Mouse (Mus musculus) heart, embryonic 16.5 days (tissue): ENCODE measurements around the gene Abcb9. TPM values are rescaled to one million over a fixed set of nuclear protein-coding genes. Genes with fewer than 3 reads are reported as not detected.

Source experiments
- ATAC-seq: fragments of 200-750 bp; cut with Nextera tagmentation; replicated peaks from 2 replicates; pipeline ENCODE4 v1.8.0; 2017; ENCODE audit warnings: moderate number of reproducible peaks; ENCODE audit not compliant: insufficient read depth, low FRiP score; ENCODE audit errors: extremely low read depth
- H3K27ac ChIP-seq: fragments of 300-500 bp; sonication (generic); 2 replicates; pipeline ENCODE4 v1.5.1; 2014; ENCODE audit warnings: mild to moderate bottlenecking, low read length, control low read depth, moderate library complexity
- H3K27me3 ChIP-seq: fragments of 300-500 bp; sonication (generic); 2 replicates; pipeline ENCODE4 v1.6.1; 2014; ENCODE audit warnings: low read length, mixed read lengths; ENCODE audit not compliant: control insufficient read depth, insufficient read depth
- H3K36me3 ChIP-seq: fragments of 300-500 bp; sonication (generic); 2 replicates; pipeline ENCODE4 v1.6.1; 2014; ENCODE audit not compliant: control insufficient read depth, insufficient read depth
- H3K4me1 ChIP-seq: fragments of 300-500 bp; sonication (generic); 2 replicates; pipeline ENCODE4 v1.6.1; 2014; ENCODE audit warnings: low read length, mixed read lengths; ENCODE audit not compliant: control insufficient read depth, insufficient read depth
- H3K4me2 ChIP-seq: fragments of 300-500 bp; sonication (generic); 2 replicates; pipeline ENCODE4 v1.6.1; 2014; ENCODE audit warnings: low read depth, mild to moderate bottlenecking, control low read depth, low read length
- H3K4me3 ChIP-seq: fragments of 300-500 bp; sonication (generic); 2 replicates; pipeline ENCODE4 v1.5.1; 2014; ENCODE audit warnings: mild to moderate bottlenecking, control low read depth, low read length
- H3K9ac ChIP-seq: fragments of 300-500 bp; sonication (generic); 2 replicates; pipeline ENCODE4 v1.6.1; 2014; ENCODE audit warnings: low read length, control low read depth
- H3K9me3 ChIP-seq: fragments of 300-500 bp; sonication (generic); replicated peaks from 2 replicates; pipeline ENCODE4 v1.6.1; 2016; ENCODE audit warnings: low read length; ENCODE audit not compliant: control insufficient read depth
- WGBS: fragments of 180-500 bp; shearing (Covaris S2); extraction: QIAGEN DNeasy Blood & Tissue Kit; methylation state at CpG from one replicate; pipeline ENCODE4 v1.1.7; 2014; 5-methylcytosine and 5-hydroxymethylcytosine counted together
- polyA plus RNA-seq: library from polyadenylated mRNA; unstranded; fragments of >200 nt; fragmentation: Nextera tagmentation; extraction: Ambion mirVana; gene quantifications from 2 replicates; pipeline ENCODE4 v1.2.1, GENCODE M21; 2015

Gene Abcb9
- polyA plus RNA-seq, 1 experiment from 2014 or later, result 7.2 TPM

- Histone ChIP-seq H3K4me1 (peaks cover 33% of the 10 kb centered on the region), H3K9me3 (no peaks in the 10 kb centered on the region), H3K4me3 (peak within 1 kb of the TSS; percentile 93), H3K9ac (peak within 1 kb of the TSS; percentile 99), H3K4me2 (peak within 1 kb of the TSS; percentile 79), H3K27ac (peak within 1 kb of the TSS; percentile 98), H3K36me3 (no peaks in the 10 kb centered on the region), H3K27me3 (no peaks in the 10 kb centered on the region)
- peak; percentile 66 for ATAC-seq
- WGBS, result under 1% methylated on average over 52 of the region's 52 CpGs
Measured at GRCm38 (mm10) chr5:124032001-124032508, 63.5 kb downstream of the Abcb9 start, which contains the start of gene Vps37b. Gene Vps37b (minus strand): TSS chr5:124032270.

- Histone ChIP-seq H3K27me3 (no peaks in the 10 kb centered on the region), H3K27ac (peak overlapping the region; percentile 98), H3K9me3 (no peaks in the 10 kb centered on the region), H3K36me3 (no peaks in the 10 kb centered on the region), H3K4me3 (peak overlapping the region; percentile 93), H3K4me1 (peaks cover 35% of the 10 kb centered on the region), H3K9ac (peak overlapping the region; percentile 99), H3K4me2 (peak overlapping the region; percentile 79)
- under 1% methylated on average over 26 of the region's 26 CpGs for WGBS
- ATAC-seq, result peak; percentile 61
Measured at GRCm38 (mm10) chr5:124031068-124031955, 64.3 kb downstream of the Abcb9 start.

GRCm38 (mm10) chr5:124030386-124031067, 65.1 kb downstream of the Abcb9 start:
- Histone ChIP-seq H3K4me1 (peaks cover 43% of the 10 kb centered on the region), H3K9me3 (no peaks in the 10 kb centered on the region), H3K4me3 (peak overlapping the region; percentile 93), H3K27ac (peak overlapping the region; percentile 98), H3K9ac (peak overlapping the region; percentile 99), H3K36me3 (no peaks in the 10 kb centered on the region), H3K4me2 (peak overlapping the region; percentile 79), H3K27me3 (no peaks in the 10 kb centered on the region)
- ATAC-seq, result no peak
- WGBS, result 18% methylated on average over 12 of the region's 12 CpGs

GRCm38 (mm10) chr5:124029220-124030035, 66.2 kb downstream of the Abcb9 start:
- H3K4me3 ChIP-seq, result peak overlapping the region; percentile 93
- peak overlapping the region; percentile 79 for H3K4me2 ChIP-seq
- peaks cover 54% of the 10 kb centered on the region for H3K4me1 ChIP-seq
- H3K9me3 ChIP-seq, result no peaks in the 10 kb centered on the region
- H3K27me3 ChIP-seq, result no peaks in the 10 kb centered on the region
- peak overlapping the region; percentile 98 for H3K27ac ChIP-seq
- no peak for ATAC-seq
- WGBS, result 54% methylated on average over 19 of the region's 19 CpGs
- H3K9ac ChIP-seq, result peak overlapping the region; percentile 99; the same call in 1 of the 2 replicates
- no peaks in the 10 kb centered on the region for H3K36me3 ChIP-seq

- ATAC-seq, result no peak
- H3K9me3 ChIP-seq, result no peaks in the 10 kb centered on the region
- 38% methylated on average over 7 of the region's 7 CpGs for WGBS
- H3K36me3 ChIP-seq, result no peaks in the 10 kb centered on the region
- H3K27ac ChIP-seq, result peak overlapping the region; percentile 95
- H3K9ac ChIP-seq, result peak overlapping the region; percentile 67
- no peaks in the 10 kb centered on the region for H3K27me3 ChIP-seq
- H3K4me2 ChIP-seq, result peak overlapping the region; percentile 79
- H3K4me3 ChIP-seq, result peak overlapping the region; percentile 30
- H3K4me1 ChIP-seq, result peaks cover 58% of the 10 kb centered on the region
Measured at GRCm38 (mm10) chr5:124028680-124029079, 66.9 kb downstream of the Abcb9 start.

- H3K4me2 ChIP-seq, result peak overlapping the region; percentile 79
- WGBS, result 31% methylated on average over 19 of the region's 19 CpGs
- no peaks in the 10 kb centered on the region for H3K36me3 ChIP-seq
- H3K9ac ChIP-seq, result peak overlapping the region; percentile 67
- peaks cover 58% of the 10 kb centered on the region for H3K4me1 ChIP-seq
- H3K27me3 ChIP-seq, result no peaks in the 10 kb centered on the region
- no peaks in the 10 kb centered on the region for H3K9me3 ChIP-seq
- peak overlapping the region; percentile 95 for H3K27ac ChIP-seq
- H3K4me3 ChIP-seq, result peak overlapping the region; percentile 30
- ATAC-seq, result peak; percentile 35; the same call in 1 of the 2 replicates
Measured at GRCm38 (mm10) chr5:124027702-124028470, 67.7 kb downstream of the Abcb9 start.

- H3K4me2 ChIP-seq, result peak overlapping the region; percentile 40
- no peak for ATAC-seq
- H3K27me3 ChIP-seq, result no peaks in the 10 kb centered on the region
- no peak overlapping the region for H3K4me3 ChIP-seq
- H3K9ac ChIP-seq, result peak overlapping the region; percentile 59
- no peaks in the 10 kb centered on the region for H3K9me3 ChIP-seq
- peaks cover 58% of the 10 kb centered on the region for H3K4me1 ChIP-seq
- 79% methylated on average over 5 of the region's 5 CpGs for WGBS
- H3K36me3 ChIP-seq, result no peaks in the 10 kb centered on the region; the same call in 1 of the 2 replicates
- peak overlapping the region; percentile 95 for H3K27ac ChIP-seq
Measured at GRCm38 (mm10) chr5:124026568-124026967, 69.0 kb downstream of the Abcb9 start.
